Mouse (Mus musculus) megakaryocyte, embryonic 14.5 days (primary cell): ENCODE measurements around the gene Pnp.

Source experiments
- FLI1 ChIP-seq: IDR thresholded peaks from 2 replicates; pipeline ENCODE4 v1.6.1; 2012; ENCODE audit warnings: low read length, inconsistent platforms, mixed read lengths
- GATA1 ChIP-seq: IDR thresholded peaks from 3 replicates; pipeline ENCODE4 v1.6.1; 2012; ENCODE audit warnings: mixed read lengths, low read length, inconsistent platforms, borderline replicate concordance

GRCm38 (mm10) chr14:50973700-50974099, 42.8 kb downstream of the Pnp start:
- TF ChIP-seq GATA1: no peak
- TF ChIP-seq FLI1: no peak
